Mouse (Mus musculus) megakaryocyte, embryonic 14.5 days (primary cell): ENCODE measurements around the gene Tmem246. TPM values are rescaled to one million over a fixed set of nuclear protein-coding genes. Genes with fewer than 3 reads are reported as not detected.

Experiments
- H3K27me3 ChIP-seq: replicated peaks from 2 replicates; pipeline ENCODE3; 2012; ENCODE audit warnings: inconsistent platforms
- H3K36me3 ChIP-seq: replicated peaks from 2 replicates; pipeline ENCODE3; 2012; ENCODE audit warnings: low read length, inconsistent platforms, mixed read lengths
- H3K4me1 ChIP-seq: 2 replicates; pipeline ENCODE4 v1.6.1; 2012; ENCODE audit warnings: inconsistent platforms
- H3K4me3 ChIP-seq: replicated peaks from 2 replicates; pipeline ENCODE3; 2012; ENCODE audit warnings: moderate library complexity, mild to moderate bottlenecking, inconsistent platforms
- H3K9me3 ChIP-seq: 2 replicates; pipeline ENCODE4 v1.6.1; 2012; ENCODE audit warnings: inconsistent platforms
- FLI1 ChIP-seq: IDR thresholded peaks from 2 replicates; pipeline ENCODE4 v1.6.1; 2012; ENCODE audit warnings: low read length, inconsistent platforms, mixed read lengths
- GATA1 ChIP-seq: IDR thresholded peaks from 3 replicates; pipeline ENCODE4 v1.6.1; 2012; ENCODE audit warnings: mixed read lengths, low read length, inconsistent platforms, borderline replicate concordance
- polyA plus RNA-seq: library from polyadenylated mRNA; stranded (reverse); fragments of >175 nt; gene quantifications from 2 replicates; pipeline ENCODE4 v1.2.3, GENCODE M21; 2012; ENCODE audit warnings: low replicate concordance; ENCODE audit not compliant: insufficient read depth

The Tmem246 gene
- polyA plus RNA-seq, 1 experiment = 15.3 TPM

- no peak for TF ChIP-seq FLI1
- no peak for TF ChIP-seq GATA1
- H3K9me3 ChIP-seq = no peaks in the 10 kb centered on the region
- no peak overlapping the region for H3K4me3 ChIP-seq
- H3K27me3 ChIP-seq = peaks cover 2% of the 10 kb centered on the region
- H3K4me1 ChIP-seq = no peaks in the 10 kb centered on the region
- no peaks in the 10 kb centered on the region for H3K36me3 ChIP-seq
Measured at GRCm38 (mm10) chr4:49546873-49547543, 50.7 kb downstream of the Tmem246 start.

GRCm38 (mm10) chr4:49546026-49546425 lies 51.6 kb downstream of the Tmem246 start:
- Histone ChIP-seq H3K36me3 (no peaks in the 10 kb centered on the region), H3K4me1 (no peaks in the 10 kb centered on the region), H3K9me3 (no peaks in the 10 kb centered on the region), H3K27me3 (peaks cover 2% of the 10 kb centered on the region), H3K4me3 (no peak overlapping the region)
- TF ChIP-seq GATA1 (no peak), FLI1 (no peak)

- Histone ChIP-seq H3K4me1 (no peaks in the 10 kb centered on the region), H3K27me3 (no peaks in the 10 kb centered on the region), H3K9me3 (no peaks in the 10 kb centered on the region), H3K4me3 (no peak overlapping the region), H3K36me3 (no peaks in the 10 kb centered on the region)
- no peak for TF ChIP-seq FLI1
- no peak for TF ChIP-seq GATA1
Measured at GRCm38 (mm10) chr4:49540966-49541365, 56.7 kb downstream of the Tmem246 start.

GRCm38 (mm10) chr4:49539665-49540064 lies 58.0 kb downstream of the Tmem246 start:
- no peaks in the 10 kb centered on the region for H3K27me3 ChIP-seq
- H3K4me1 ChIP-seq = no peaks in the 10 kb centered on the region
- no peaks in the 10 kb centered on the region for H3K9me3 ChIP-seq
- TF ChIP-seq GATA1 (no peak), FLI1 (no peak)
- no peak overlapping the region for H3K4me3 ChIP-seq
- H3K36me3 ChIP-seq = no peaks in the 10 kb centered on the region

GRCm38 (mm10) chr4:49536671-49537070 lies 61.0 kb downstream of the Tmem246 start:
- H3K27me3 ChIP-seq = no peaks in the 10 kb centered on the region
- no peak for TF ChIP-seq GATA1
- TF ChIP-seq FLI1 = no peak
- H3K36me3 ChIP-seq = peaks cover 6% of the 10 kb centered on the region
- H3K4me1 ChIP-seq = no peaks in the 10 kb centered on the region
- no peak overlapping the region for H3K4me3 ChIP-seq
- H3K9me3 ChIP-seq = no peaks in the 10 kb centered on the region

- no peak overlapping the region for H3K4me3 ChIP-seq
- no peak for TF ChIP-seq GATA1
- no peak for TF ChIP-seq FLI1
- peaks cover 9% of the 10 kb centered on the region for H3K36me3 ChIP-seq
- H3K9me3 ChIP-seq = peaks cover 2% of the 10 kb centered on the region; the same call in 1 of the 2 replicates
- no peaks in the 10 kb centered on the region for H3K27me3 ChIP-seq
- no peaks in the 10 kb centered on the region for H3K4me1 ChIP-seq
Measured at GRCm38 (mm10) chr4:49535675-49536294, 61.9 kb downstream of the Tmem246 start.

GRCm38 (mm10) chr4:49535036-49535435 lies 62.6 kb downstream of the Tmem246 start:
- Histone ChIP-seq H3K4me1 (no peaks in the 10 kb centered on the region), H3K27me3 (no peaks in the 10 kb centered on the region)
- TF ChIP-seq FLI1 (no peak), GATA1 (no peak)

More at GRCm38 (mm10) chr4:49535036-49535435, 62.6 kb downstream of the Tmem246 start:
- Histone ChIP-seq H3K36me3 (peaks cover 17% of the 10 kb centered on the region), H3K4me3 (no peak overlapping the region), H3K9me3 (peaks cover 9% of the 10 kb centered on the region)

Other genes with a start within 250 kb of the Tmem246 start
- gene Acnat2, start 189.7 kb downstream of the Tmem246 start, polyA plus RNA-seq = not detected in 2 replicates
- gene Acnat1, start 124.0 kb downstream of the Tmem246 start, polyA plus RNA-seq = not detected in 2 replicates
- not detected in 2 replicates for gene Baat, start 91.3 kb downstream of the Tmem246 start, polyA plus RNA-seq
- gene Mrpl50, start 76.8 kb downstream of the Tmem246 start, polyA plus RNA-seq = 1.4 TPM in 1 of 2 replicates, not detected in the other
- gene Zfp189, start 76.7 kb downstream of the Tmem246 start, polyA plus RNA-seq = 0.84 and 1.3 TPM in 2 replicates
- not detected in 2 replicates for gene Aldob, start 48.3 kb downstream of the Tmem246 start, polyA plus RNA-seq
- gene Rnf20, start 34.1 kb upstream of the Tmem246 start, polyA plus RNA-seq = 3.2 and 6.9 TPM in 2 replicates
- gene Ppp3r2, start 84.1 kb upstream of the Tmem246 start, polyA plus RNA-seq = not detected in 2 replicates
- gene Grin3a, start 247.9 kb upstream of the Tmem246 start, polyA plus RNA-seq = not detected in 2 replicates